Mouse (Mus musculus) G1E-ER4 (cell line): Measurements from ENCODE around the gene Orc3. TPM values are rescaled to one million over a fixed set of nuclear protein-coding genes. Genes with fewer than 3 reads are reported as not detected.

ENCODE experiments used
- GATA1 ChIP-seq: IDR thresholded peaks from one replicate; pipeline ENCODE4 v1.8.0; 2012; ENCODE audit warnings: low read length, inconsistent platforms
- polyA plus RNA-seq: library from polyadenylated mRNA; stranded (reverse); fragments of >175 nt; gene quantifications from 2 replicates; pipeline ENCODE4 v1.2.3, GENCODE M21; 2012

Gene Orc3
- polyA plus RNA-seq, 1 experiment = 3.9 TPM

DNA sequence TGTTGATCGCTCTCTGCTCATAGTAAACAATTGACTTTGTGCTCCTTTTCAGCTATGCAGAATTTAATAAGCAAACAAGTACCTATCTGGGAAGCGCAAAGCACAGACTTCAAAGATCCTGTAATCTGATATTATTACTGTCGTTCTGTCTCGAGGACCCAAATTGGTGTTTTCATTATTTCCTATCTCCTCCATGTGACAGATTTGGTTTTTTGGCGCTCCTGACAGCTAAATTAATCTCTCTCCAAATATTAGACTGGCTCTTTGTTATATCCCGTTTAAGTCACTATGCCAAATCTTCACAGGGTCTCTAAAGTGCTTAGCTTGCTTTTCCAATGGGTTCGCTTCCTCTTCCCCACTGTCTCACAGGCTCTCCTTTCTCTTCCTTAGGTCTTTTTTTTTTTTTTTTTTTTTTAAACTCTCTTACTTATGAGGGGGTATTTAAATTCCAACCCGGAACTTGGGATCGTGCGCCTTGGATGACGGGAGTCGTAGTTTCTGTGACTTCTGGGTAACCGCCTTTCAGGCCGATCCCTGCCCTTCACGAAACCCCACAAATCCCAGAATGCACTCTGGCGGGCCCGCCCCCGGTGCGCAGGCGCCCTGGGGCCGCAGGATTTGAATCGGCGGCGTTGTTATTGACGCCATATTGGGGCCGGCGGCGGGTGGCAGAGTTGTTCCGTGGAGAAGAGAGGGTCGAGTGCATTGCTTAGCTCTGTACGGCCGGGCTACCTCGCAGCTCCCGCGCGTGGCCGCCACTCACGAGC, 64.6 kb downstream of the Orc3 start:
- TF ChIP-seq GATA1 = no peak

DNA sequence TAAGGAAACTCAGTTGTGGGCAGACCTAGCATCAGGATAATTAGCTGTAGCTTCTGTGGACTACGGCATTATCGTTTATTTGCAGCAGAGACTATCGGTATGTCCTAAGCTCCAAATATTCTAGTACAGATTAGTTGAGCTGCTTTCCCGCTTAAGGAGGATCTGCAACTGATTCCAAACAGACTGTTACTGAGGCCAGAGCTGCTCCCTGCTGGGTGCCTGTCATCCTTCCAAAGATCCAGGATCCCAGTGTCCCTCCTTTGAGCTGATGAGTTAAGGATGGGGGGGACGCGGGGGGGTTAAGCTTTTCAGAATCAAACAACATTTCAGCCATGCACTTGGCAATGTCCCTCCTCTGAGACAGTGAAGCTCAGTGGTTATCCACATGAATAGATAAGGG, 84.8 kb downstream of the Orc3 start:
- no peak for TF ChIP-seq GATA1

DNA sequence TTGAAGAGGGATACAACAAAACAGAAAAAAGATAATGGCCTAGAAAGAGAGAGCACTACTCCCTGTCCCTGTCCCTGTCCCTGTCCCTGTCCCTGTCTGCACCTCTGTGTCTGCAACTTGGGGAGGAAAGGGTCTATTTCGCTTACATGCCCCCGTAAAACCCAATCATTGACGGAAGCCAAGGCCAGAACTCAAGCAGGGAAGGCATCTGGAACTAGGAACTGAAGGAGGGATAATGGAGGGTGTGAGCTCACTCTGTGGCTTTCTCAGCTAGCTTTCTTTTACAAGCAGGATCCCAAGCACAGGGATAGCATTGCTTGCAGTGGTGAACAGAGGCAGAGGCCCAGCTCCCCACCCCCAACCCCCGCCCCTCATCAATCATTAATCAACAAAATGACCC, 85.4 kb downstream of the Orc3 start:
- no peak for TF ChIP-seq GATA1

DNA sequence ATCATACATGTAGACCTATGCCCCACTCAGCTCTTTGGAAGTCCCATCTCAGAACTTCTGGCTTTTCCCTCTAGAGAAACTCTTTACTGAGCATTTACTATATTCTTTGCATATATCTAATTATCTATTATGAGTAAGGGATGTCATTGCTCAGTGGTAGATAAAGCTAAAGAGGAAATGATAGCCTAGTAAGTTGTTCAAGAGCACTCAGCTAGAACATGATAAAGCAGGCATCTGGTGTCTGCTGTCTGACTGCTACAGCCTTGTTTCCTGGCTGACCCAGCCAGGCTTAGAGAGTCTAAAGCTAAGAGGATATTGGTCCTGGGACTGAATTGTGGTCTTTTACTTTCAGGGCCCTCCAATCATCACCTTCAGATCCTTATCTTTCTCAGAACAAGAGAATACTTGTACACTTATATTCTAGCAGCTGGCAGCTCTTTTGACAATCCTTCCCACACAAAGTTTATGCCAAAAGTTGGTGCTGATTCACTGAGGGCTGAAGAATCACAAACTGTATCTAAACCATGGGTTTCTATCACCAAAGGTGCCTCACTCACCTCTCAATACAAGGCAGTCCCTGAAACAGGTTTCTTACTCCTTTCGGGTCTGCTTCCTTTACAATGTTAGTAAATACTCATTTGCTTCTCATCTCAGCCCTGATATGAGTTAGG, 86.2 kb downstream of the Orc3 start:
- no peak for TF ChIP-seq GATA1

DNA sequence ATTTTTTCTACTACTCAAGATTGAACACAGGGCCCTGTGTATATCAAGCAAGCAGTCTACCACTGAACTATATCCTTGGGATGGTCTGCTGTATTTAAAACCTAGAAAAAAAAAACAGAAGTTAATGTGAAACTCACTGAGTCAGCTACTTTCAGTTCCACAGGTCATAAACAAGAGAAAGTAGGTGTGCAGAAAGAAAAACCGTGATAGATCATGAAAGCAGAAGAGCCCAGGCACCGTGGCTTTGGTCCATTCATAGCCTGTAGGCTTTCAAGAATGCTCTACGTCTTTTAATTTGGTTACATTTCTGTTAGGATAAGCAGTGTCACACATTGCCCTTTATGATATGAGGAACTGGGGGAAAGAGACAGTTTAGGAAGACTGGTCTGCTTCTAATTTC, 88.0 kb downstream of the Orc3 start:
- TF ChIP-seq GATA1 = no peak

DNA sequence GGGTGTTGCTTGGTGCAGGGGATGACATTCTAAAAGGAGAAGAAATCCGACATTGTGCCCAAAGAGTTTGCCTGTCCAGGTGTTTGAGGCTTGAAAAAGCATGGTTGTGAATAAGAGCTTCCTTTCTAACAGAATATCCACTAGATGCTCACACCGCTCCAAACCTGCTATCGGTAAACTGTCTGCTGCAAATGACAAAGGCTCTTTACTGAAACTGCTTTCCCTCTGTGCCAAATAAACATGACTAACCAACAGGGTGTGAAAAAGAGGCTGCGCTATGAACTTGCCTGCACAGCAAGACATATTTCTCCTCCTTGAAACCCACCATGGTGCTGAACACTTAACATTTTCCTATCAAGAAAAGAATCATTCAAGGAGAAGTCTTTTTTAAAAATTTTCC, 91.2 kb downstream of the Orc3 start:
- TF ChIP-seq GATA1 = no peak

DNA sequence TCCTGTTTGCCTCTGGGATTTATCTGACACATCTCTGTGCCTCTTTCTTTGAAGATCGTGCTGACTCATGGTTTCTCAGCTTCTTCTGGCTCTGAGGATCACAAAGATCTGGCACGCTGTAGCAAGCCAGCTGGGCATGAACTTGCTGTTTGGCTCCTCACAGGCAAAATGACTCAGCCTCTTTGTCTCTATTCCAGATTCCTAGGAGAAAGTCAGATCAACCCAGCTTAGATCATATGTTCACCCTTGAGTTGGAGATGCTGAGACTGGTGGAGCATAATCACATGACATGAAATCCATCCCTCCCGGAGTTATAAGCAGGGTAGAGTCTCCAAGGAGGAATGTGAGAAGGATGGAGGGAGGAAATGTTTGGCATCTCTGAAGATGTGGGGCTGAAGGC, 91.9 kb downstream of the Orc3 start:
- TF ChIP-seq GATA1 = no peak

Other genes starting within 250 kb of the Orc3 start
- gene Akirin2, start 64.0 kb downstream of the Orc3 start, polyA plus RNA-seq = 87.6 and 108 TPM in 2 replicates
- 3.5 and 3.8 TPM in 2 replicates for gene Rars2, start within 50 bp of the Orc3 start, polyA plus RNA-seq
- gene Slc35a1, start 72.5 kb upstream of the Orc3 start, polyA plus RNA-seq = 2.6 and 2.9 TPM in 2 replicates
- not detected in 2 replicates for gene Cfap206, start 115.3 kb upstream of the Orc3 start, polyA plus RNA-seq
- gene Gm136, start 141.3 kb upstream of the Orc3 start, polyA plus RNA-seq = not detected in 2 replicates
- 13.8 and 19.8 TPM in 2 replicates for gene Smim8, start 163.5 kb upstream of the Orc3 start, polyA plus RNA-seq